Mouse (Mus musculus) activated CD4-positive, CD25-positive, alpha-beta regulatory T cell, adult 4 months (primary cell): ENCODE measurements around the gene Itpr1. TPM values are rescaled to one million over a fixed set of nuclear protein-coding genes. Genes with fewer than 3 reads are reported as not detected.

Experiments used
- ATAC-seq: one replicate; pipeline ENCODE4 v1.8.0; 2017
- polyA plus RNA-seq, 2 experiments: library from polyadenylated mRNA; unstranded; fragments of 100-300 nt; shearing (Covaris generic); gene quantifications; one replicate each; pipeline ENCODE4 v1.2.1; 2017

The Itpr1 gene
- 10 to 100 TPM; 15.8 to 21.2 TPM for polyA plus RNA-seq

DNA sequence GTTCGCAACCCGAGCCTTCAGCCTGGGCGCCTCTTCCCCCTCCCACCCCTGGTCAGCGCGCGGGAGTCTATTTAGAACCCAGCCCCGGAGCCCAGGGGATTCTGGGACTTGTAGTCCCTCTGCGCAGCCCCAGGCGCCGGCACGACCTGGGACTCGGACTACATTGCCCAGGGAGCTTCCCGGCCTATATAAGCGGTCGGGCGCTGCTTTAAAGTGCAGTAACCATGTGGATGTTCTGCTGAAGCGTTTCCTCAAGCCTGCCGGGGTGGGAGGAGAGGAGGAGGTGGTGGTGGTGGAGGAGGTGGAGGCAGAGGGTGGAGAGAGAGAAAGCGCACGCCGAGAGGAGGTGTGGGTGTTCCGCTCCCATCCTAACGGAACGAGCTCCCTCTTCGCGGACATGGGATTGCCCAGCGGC, at the start of gene Itpr1:
TSS of gene Itpr1 (plus strand) at position 216 of the 415 bp plus-strand sequence.
- peak; percentile 98 for ATAC-seq

DNA sequence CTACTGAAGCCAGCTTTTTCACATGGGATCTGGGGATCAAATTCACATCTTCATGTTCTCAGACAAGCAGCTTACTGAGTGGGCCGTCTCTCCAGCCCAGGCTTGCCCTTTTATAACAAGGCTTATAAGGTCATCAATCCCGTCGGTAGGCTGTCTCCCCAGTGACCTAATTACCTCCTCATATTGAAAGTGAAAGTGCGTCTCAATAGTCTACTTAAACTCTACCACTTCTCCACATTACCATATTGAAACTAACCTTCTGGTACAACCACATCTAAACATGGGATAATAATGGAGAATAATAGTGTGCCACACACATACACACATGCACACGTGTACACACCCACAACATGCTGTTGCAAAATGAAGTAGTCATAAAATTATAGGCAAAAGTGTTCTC, 48.0 kb upstream of the Itpr1 start:
- peak; percentile 84 for ATAC-seq

DNA sequence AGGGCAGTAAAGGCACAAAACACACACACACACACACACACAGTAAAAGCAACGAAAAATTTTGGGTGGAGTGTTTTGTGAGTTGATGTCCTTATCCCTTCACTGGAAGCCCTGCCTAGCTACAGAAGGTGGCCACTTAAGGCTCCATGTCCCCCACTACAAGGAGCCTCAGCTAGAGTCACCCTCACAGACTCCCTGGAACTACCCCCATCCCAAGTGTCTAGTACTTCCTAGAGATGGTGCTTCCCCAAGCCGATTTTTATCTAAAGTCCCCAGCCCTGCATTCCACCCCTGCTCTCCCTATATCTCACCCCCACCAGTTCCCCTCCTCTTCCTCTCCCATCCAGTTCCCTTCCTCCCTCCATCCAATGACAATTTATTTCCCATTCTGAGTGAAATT, 47.3 kb upstream of the Itpr1 start:
- no peak for ATAC-seq

DNA sequence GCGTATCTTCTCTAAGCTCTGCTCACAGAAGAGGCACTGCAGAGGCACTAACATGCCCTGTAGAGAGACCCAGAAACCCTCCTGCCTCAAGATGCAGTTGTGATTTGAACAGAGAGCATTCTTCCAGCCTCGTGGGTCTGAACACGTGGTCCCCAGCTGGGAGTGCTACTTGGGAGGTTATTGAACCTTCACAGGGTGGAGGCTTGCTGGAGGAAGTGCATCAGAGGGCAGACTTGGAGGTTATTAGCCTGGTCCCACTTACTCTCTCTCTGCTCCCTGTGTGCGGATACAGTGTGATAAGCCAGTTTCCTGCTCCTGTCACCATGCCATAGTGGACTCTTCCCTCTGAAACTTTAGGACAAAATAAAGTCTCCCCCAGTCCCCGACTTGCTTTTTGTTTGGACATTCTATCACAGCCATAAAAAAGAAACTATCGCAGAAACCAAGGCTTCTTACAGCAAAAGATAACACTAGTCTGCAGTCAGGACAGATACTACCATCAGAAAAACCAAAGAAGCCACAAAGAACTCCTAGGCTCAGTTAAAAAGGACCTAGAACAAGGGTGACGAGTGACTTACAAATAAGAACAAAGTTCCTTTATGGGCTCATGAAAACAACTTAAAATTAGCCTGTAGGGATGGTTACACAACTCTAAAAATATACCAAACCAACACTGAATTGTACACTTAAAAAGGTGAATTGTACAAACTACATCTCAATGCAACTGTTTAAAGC, 44.8 kb upstream of the Itpr1 start:
- peak; percentile 17 for ATAC-seq

DNA sequence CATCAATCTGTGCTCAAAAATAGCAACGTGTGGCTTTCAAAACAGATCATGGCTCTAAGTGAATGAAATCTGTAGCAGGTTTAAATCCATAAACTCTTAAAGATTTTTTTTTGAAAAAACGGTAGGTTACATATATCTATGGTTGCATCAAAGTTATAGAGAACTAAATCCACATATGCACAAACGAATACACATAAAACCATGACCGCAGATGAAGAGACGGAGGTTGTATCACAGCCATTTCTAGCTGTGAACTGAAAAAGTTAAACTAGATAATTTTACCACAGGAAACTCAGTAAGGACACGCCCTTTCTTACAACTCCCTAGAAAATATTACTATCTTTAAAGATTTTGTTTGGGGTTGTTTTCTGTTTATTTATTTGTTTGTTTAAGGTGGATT, 44.2 kb upstream of the Itpr1 start:
- ATAC-seq, result peak; percentile 30

DNA sequence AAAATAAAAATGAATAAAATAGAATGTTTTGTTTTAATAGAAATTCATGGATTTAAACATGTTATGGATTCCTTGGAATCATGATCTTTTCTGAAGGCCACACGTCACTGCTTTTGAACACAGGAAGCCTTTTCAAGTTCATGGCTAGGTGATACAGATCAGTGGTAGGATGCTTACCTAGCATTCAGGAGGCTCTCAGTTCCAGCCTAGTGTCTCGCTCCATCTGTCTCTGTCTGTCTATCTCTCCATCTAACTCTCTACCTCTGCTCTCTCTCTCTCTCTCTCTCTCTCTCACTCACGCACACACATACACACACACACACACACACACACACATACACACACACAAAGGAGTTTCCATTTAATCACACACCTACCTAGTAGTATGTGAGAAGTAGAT, 43.4 kb upstream of the Itpr1 start:
- peak; percentile 14 for ATAC-seq

DNA sequence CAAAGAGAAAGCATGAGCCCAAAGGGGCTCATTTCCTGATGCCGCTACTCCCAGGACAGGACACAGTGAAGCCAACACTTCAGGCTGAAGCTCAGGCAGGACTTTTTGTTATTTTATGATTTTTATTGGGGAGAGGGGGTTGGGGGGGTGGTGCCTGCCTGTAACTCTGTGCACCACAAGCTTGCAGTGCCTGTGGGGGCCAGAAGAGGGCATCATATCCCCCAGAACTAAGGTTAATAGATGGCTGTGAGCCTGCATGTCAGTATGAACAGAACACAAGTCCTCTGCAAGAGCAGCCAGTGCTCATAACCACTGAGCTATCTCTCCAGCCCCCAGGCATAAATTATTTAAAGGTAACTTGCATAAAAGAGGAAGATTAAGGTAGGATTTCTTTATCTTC, 40.7 kb upstream of the Itpr1 start:
- ATAC-seq, result no peak

DNA sequence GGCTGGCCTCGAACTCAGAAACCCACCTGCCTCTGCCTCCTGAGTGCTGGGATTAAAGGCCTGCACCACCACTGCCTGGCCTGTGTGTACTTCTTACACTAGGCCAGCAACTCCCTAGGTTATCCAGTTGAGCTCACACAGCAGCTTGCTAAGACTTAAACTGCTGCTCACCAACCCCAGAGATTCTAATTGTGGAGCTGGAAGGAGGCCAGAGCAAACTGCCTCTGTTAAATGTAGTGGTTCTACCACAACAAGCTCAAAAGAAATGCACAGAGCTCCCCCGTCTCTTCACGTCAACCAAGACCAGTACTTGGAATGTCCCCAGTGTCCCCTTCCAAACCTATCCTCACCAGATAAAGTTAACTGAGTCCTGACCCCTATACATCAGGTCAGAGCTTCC, 38.7 kb upstream of the Itpr1 start:
- ATAC-seq, result no peak

DNA sequence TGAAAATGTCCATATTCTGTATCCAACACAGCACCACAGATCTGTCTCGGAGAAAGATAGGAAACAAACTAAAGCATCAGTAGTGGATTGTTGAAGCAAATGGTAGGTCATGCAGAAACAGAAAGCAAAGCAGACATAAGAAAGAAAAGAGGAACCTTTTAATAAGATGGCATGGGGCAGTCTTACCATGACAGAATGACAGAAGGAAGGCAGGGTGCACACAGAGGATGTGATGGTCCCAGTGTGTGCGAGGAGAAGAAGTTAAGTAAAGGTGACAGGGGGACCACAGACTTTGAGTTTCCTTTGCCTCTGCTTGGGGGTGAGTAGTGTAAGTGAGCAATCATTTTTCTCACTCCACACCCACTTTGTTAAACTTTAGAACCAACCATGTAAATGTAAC, 33.8 kb upstream of the Itpr1 start:
- ATAC-seq, result no peak

DNA sequence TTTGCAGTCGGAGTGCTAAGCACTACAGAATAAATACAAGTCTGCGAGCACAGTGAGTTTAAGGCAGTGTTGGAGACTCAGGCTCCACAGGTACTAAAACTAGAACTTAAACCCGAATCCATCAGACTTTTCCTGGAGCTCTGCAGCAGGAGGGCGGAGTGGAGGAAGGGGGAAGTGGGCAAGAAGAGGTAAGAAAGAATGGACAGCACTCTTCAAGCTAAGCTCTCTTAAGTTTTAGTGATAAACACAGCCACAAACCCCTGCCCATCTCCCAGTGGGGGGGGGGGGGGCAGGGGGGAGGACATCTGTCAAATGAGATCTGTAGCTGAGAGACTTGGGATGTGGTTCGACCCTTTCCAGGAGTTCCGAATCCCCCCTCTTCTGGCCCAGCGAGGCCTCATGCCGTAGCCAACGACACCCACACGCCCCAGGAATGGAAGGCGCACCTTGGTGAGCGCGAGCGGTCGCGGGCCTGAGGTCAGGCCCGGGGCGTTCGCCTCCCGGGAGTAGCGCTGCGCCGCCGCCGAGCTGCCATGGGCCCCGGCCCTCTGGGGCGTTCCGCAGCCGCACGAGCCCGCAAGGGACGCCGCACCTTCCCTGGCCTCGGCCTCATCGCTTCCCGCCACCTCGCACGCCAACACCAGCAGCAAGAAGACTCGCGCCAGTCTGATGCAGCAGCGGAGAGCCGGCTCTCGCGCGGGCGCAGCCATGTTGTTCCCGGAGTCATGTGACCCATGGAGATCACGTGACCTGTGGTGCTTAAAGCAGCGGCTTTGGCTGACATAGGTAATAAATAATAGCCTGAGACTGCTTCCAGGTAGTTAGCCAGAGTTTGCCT, 27.8 kb upstream of the Itpr1 start, which contains the start of gene Sumf1:
TSS of gene Sumf1 (minus strand) at position 736 of the 838 bp plus-strand sequence.
- peak; percentile 95 for ATAC-seq

DNA sequence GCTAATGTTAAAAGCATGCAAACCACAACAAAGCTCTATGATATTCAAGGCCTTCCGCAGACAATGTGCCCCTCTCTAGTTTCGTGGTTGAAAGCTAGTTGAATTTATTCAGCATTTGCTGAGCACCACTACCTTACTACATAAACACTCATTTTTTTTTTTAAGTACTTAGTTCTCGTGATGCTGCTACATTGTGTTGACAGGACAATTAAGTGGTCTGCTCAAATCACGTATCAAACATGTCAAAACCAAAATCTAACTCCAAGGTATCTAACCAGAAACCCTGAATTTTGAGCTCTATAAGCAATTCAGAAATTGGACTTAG, 27.2 kb upstream of the Itpr1 start:
- ATAC-seq, result no peak

DNA sequence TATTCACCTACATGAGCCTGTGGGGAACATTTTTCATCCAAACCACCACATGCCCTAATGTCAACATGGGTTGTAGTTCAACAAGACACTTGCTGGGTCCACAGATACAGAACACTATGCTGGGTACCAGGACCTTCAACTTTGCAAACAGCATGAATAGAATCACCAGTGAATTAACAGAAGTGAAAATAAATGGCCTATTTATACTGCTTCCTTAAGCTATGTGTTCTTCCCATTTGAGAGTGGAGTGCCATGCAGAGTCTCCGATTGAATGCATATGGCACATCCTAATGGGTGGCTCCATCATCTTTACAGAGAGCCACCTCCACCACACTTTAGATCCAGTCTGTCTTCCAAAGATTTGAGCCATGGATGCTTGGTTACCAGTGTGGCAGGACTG, 22.2 kb upstream of the Itpr1 start:
- ATAC-seq, result no peak

DNA sequence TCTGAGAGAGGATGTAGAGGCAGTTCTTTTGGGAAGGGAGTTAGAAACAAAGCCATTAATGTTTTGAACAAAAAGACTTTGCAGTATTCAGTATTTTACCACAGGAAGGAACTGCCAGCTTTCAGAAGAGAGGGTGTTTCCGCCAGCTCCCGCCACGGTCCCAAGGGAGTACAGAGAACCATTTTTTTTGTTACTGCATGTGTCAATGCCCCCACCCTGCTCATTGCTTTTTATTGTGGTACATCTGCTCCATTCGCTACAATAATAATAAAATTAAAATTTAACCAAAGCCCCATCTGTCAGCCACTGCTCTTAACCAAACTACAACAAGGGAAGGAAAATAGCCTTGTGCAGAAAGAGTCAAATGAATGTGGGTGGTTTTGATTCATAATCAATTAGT, 20.3 kb upstream of the Itpr1 start:
- ATAC-seq, result no peak

DNA sequence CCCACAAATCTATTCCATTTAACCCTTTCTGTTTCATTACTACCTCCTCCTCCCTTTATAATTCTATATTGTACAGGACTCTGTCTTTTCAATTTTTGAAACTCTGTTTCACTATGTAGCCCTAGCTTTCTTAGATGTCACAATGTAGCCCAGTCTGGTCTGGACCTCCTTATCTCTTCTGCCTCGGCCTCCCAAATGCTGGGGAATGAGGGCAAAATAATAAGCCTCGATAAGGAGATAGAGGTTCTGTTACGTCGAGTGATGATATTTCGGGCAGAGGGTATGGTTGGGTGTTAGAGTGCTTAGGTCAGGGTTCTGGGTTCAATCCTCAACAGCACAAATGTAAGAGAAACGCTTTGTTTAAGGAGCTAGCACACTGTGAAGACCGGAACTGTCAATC, 16.2 kb upstream of the Itpr1 start:
- ATAC-seq, result no peak

DNA sequence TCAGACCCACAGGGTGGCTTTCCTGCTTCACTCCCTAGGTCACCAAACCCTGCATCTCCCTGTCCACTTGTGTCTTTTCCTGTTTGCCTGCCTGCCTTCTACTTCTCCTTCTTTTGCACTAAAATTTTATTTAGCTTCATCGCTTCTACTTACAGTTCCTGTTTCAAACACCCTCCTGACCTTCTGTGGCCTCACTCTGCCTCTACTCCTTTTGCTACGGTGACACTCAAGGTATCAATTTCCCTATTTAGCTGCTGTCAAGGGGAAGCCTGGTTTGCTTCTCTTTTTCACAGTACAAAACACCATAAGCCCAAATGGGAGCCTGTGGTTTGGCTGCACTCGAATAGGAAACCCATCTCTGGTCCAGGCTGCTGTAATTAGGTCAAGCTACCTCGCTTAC, 15.8 kb upstream of the Itpr1 start:
- no peak for ATAC-seq

DNA sequence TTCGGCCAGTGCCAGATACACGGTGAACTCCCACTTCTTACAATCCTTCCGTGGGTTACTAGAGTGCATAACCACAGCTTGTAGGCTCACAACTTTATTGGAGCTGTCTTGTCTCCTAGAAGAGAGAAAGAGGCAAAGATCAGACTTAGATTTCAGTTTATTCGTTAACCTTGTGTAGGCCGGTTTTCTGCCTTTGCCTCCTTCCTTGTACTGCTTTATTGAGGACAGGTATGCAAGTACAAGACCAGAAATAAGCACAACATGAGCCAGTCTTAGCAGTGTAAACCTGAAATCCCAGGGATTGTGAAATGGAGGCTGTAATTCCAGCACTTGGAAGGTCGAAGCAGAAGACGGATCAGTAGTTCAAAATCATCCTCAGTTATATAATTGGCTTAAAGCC, 14.6 kb upstream of the Itpr1 start:
- no peak for ATAC-seq

DNA sequence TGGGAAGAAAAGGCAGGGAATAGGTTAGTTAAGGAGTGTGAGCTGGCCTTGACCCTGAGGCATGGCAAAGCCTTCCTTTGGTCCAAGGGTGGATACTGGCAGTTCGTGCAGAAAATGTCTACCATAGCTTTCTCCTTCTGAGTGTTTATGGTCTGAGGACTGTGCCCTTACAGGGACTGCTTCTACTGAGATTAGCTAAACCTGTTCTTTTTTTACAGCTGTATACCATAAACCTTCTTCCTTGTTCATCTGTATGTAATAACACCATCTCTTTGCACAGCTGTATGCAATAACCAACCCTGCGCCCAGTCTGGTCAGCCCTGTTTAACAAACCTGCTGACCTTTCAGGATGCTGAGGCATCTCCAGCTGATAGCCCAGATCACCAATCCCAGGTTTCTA, 8.6 kb upstream of the Itpr1 start:
- no peak for ATAC-seq

DNA sequence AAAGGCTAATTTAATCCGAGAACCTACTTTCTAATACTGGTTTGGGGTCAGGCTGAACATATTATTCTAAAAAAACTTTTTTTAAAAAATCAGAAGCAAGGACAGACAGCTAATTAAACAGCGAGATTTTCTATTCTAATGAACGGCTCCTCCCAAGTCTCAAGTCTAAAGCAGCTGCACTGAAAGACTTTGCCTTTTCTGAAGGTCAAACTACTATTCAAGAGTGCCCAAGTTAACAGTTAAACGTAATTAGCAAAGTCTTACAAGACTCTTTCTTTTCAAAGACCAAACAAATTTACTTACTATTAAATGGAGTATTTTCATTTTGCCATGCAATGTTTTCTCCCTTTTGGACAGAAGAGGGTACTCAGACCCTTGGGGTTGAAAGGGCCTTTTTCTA, 6.8 kb upstream of the Itpr1 start:
- ATAC-seq, result no peak

DNA sequence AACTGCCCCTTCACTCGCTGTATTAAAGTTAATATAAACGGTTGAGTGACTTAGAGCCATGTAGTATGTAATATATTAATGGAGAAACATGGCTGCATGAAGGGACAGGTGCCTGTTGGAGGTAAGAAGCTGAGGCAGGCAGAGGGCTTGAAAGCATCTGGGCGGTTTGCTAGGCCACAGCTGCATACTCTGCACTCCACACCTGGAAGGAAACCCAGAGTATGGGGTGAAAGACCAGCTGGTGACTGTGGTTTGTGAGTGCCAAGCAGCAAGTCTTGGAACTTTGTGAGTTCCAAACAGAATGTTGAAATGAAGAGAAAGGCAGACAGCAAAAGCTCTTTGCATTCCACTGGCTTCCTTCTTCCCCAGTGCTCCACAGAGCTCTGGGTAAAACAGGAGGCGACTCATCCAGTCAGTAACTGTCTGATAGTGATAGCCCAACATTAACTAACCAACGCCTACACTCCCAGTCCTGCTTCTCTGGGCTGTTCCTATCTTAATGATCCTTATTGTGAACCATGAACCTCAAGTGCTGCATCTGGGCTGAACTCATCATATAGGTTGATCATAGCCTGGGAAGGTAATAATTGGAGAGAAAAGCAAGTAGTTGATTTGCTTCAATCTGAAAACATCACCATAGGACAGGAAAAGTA, 5.9 kb upstream of the Itpr1 start:
- ATAC-seq, result no peak

DNA sequence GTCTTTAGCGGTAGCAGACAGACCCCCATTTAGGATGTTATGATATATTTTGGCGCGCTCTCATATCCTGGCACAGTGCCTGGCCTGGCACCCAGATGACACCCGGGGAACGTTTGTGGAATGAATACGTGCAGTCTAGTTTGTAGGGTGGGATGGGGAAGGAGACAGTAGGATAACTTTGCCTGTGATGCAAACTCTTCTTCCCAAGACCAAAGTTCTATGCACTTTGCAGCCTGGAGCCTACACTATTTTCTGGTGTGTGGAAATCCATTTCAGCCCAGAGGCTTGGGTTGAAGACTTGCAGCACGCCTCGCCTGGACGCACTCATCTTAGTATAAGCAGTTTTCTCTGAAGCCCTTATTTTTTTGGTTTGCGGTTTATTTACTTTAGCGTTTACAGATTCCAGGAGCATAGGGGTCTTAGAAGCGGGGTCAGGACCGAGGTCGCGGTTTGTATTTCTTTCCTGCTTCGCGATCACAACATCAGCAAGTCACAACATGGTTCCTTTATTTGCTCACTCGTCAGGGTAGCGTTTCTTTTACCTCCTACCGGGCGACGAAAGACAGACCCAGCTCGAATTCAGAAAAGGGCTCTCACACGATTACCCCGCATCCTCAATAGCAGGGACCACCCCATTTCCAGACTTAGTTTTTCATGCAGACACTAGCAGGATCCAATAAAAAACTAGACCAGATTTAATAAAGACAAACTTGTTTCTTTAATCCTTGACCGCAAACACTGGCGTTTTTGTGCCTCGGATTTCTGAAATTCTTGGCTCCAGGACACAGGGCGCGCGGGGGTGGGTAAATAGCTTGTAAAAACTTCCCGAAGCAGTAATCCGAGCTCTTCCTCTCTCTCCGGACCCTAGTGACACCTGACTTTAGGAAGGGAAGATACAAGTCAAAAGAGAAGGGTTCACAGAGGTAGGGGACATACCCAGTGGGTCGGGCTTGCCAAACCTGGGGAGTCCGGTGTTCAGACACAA, 708 bp upstream of the Itpr1 start:
- no peak for ATAC-seq

DNA sequence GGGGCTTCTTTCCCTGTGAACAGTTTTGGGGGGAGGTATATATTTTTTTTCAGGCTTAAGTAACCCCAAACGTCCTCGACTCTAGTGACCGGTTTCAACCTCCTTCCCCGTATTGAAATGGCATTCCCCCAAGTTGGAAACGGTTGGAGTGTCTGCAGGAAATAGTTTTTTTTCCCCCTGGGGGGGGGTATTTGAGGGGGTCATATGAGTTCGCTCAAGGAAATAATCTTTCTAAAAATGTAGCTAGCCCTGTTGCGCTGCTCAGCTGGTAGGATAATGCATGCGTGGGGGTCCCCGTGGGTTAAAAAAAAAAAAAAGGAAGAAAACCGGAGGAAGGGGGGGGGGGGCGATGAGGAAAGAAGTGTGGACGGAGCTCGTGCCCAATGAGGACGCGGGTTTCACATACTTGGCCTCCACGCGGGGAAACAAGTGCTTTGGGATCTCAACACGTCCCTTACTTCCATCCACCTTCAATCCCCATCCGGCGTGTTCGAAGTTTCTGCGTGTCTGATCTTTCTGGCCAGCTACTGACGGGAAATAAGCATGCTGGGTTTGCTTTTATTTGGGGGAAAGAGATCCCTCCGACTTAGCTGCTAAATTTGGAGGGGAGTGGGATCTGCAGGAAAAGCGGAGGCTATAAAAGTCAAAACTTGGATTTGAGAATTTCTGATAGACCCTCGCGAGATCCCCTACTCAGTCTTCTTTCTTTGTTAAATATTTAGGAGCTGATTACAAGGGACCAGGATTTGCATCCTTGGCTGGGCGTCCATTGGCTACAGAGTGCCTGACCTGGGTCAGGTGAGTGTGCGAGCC, 791 bp downstream of the Itpr1 start:
- ATAC-seq, result no peak
